Mouse (Mus musculus): ENCODE measurements around the gene Iqca.
A peak's percentile ranks its signal among the peaks of the same experiment; 100 is the strongest.

Gene Iqca

GRCm38 (mm10) chr1:90153099-90153744 lies at the start of gene Iqca:
Iqca (minus strand) TSS chr1:90153401.
- DNase-seq = peak in 1 of 2 experiments; percentile 5

GRCm38 (mm10) chr1:90202207-90202978 lies 49.2 kb upstream of the Iqca start:
- peak; percentile 77 for DNase-seq

GRCm38 (mm10) chr1:90201655-90202054 lies 48.5 kb upstream of the Iqca start:
- no peak for DNase-seq

DNA sequence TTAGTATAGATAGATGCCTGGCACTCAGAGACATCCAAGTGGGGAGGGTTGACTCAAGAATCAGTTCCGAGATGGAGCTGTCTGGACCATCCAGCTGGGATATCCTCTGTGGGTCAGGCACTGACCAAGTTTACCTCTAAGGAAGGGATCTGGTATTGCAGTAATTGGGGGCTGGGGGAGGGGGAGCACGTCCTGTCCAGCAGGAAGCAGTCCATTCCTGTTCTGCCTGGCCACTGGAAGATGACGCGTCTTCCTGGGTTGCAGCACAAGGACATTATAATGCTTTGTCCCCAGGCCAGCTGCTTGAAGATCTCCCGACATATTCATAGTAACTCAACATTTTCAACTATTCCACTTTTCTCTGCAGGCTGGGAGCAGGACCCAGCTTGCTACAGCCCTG lies 48.0 kb upstream of the Iqca start:
- DNase-seq = no peak

DNA sequence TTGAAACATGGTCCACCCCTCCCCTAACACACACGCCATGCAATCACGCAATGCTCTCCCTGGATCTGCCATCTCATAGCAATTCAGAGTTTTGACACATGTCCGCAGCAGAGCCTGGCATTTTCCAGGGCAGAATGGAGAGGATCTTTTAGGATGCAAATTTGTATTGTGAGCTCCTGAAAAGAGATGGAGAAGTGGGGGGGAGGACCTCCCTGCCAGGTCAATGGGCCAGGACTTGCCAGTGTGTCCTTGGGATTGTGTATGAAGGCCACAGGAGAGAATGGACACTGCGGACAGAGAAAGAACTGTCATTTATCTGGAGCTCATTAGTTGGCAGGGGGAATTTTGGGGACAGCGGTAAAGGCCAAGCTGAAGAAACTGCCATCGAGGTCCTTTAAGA lies 35.8 kb upstream of the Iqca start:
- DNase-seq = no peak

DNA sequence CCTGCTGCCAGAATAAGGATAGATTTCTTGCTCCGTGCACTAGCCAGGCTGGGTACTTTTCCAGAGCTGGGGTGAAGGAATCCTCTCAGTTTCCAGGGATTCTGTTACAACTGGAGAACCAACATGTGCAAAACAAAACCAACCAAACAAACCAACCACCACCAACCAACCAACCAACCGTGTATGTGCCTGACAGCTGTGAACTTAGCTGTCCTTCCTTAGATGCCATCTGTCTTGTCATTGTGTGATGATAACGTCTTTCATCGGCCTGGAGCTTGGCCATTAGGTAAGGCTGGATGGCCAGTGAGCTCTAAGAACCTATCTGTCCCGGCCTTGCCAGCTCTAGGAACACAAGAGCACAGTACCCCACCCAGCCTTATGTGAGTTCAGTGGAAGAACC lies 33.7 kb upstream of the Iqca start:
- DNase-seq = no peak

- DNase-seq = no peak
Observed at GRCm38 (mm10) chr1:90186173-90186572, 33.0 kb upstream of the Iqca start.

DNA sequence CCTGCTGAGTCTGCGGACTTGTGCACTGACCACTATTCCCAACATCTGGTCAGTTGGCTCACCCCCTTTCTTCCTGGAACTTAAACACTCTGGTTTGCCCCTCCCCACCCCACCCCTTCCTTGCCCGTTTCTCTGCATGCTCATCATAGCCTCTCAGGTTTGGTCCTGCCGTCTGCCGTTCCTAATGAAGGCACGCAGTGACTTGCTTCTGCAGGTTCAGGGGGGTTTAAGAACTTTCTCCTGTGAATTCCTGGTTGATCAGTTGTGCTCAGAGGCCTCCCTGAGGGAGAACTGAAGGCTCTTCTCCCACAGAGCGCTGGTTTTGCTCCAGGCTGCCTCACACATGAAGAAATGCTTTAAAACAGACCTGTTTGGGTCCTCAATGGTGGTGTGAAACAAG lies 30.4 kb upstream of the Iqca start:
- DNase-seq = no peak

DNA sequence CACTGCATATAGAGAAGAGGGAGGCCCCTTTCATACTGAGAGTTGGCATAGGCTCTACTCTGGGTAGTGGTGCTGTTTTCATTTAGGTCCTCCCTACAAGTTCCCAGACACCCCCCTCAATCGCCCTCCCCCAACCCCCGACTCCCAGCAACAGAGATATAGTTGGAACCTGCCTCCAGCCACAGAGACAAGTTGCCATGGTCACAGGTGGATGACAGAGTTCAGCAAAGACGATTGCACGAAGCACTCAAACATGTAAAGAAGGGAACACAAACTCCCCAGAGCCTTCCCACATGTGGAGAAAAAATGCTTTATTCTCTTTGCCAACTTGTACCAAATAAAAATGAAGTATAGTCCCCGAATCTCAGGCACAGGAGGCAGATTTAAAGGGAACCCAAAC lies 29.3 kb upstream of the Iqca start:
- no peak for DNase-seq

- no peak for DNase-seq
Observed at GRCm38 (mm10) chr1:90180966-90181699, 27.9 kb upstream of the Iqca start.

- no peak for DNase-seq
Observed at GRCm38 (mm10) chr1:90180479-90180878, 27.3 kb upstream of the Iqca start.

DNA sequence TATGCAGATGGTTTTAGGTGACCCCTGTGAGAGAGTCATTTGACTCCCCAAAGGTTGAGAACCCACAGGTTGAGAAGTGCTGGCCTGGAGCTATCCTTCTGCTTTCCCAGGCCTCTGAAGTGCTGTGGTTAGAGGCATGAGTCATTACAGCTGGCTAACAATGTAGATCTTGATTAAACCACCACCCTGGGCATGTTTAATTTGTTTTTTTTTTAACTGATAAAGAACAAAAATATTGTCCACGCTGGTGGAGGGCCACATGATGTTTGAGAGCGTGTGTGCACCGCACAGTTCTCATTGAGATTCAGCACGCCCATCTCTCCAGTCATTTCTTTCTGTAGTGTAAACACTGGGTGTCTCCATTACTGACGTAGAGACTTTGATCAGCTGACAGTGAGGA lies 24.8 kb upstream of the Iqca start:
- no peak for DNase-seq

GRCm38 (mm10) chr1:90177565-90177964 lies 24.4 kb upstream of the Iqca start:
- DNase-seq = no peak

DNA sequence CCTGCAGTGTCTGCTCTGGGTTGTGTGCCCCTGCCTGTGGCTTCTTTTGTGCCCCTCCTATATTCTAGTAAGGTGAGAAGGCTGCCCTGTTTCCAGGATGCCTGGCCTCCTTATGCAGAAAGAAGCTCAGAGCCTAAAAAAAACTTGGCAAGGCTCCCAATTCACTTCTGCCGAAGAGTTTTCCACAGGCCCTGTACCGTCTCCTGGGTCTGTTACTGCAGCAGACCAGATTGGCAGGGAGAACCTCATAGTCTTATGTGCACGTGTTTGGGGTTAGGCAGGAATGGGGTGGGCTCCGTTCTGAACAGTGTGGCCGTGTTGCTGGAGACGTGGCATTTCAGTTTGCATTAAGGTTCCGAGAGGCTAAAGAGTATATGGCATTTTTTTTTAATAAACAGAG lies 23.0 kb upstream of the Iqca start:
- DNase-seq = no peak

GRCm38 (mm10) chr1:90174338-90174737 lies 21.1 kb upstream of the Iqca start:
- DNase-seq = no peak

GRCm38 (mm10) chr1:90164319-90164718 lies 11.1 kb upstream of the Iqca start:
- DNase-seq = no peak

DNA sequence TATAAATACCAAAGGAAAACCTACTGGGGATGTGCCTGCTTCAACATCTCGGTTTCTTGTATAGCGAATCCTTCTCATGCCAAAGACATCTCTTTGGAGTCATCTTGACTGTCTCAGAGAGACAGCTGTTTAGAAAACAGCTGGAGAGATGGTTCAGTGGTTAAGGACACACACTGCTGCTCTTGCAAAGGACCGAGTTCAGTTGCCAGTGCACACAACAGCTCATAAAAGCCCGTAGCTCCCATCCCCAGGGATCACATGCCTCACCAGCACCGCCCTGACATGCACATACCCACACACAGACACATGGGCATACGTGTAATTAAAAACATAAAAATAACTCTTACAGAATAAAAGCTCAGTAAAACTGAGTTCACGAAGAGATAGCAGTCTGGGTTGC lies 10.0 kb upstream of the Iqca start:
- DNase-seq = no peak

DNA sequence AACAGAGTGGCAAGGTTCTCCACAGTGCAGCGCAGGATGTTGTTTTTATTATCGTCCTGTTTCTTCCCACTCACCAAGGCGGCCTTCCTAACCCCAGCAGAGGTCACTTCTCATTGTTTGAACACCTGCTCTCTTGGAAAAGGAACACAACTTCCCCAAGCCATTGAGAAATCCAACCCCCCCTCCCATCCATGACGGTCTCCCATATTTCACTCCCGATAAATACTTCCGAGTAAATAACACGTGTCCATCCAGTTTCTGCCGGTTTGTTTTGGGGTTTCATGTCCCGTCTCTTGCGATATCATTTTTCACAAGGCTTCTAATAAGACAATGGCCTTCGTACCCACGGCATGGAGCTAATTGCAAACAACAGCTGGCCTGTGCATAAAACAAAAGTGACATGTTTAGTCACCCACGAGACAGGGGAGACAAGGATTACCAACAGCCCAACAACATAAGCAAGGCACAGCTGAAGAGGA lies 9.2 kb upstream of the Iqca start:
- DNase-seq = no peak

DNA sequence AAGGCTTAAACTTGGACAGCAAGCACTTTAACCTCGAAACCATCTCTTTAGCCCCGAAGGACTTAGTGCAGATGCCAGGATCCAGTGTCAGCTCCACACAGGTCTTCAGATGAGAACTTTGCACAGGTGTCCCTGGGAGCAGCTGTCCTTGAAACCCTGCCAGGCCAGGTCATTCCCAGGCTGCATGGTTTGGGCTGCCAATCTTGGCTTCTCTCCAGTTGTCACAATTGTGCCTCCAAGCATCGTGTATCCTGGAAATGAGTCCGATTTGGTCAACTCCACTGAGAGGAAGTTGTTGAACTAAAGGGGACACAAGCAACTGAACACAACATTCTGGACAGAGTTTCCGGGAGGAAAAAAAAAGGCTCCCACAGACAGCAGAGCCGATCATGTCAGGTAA lies 8.4 kb upstream of the Iqca start:
- no peak for DNase-seq

GRCm38 (mm10) chr1:90159927-90160326 lies 6.7 kb upstream of the Iqca start:
- DNase-seq = no peak

DNA sequence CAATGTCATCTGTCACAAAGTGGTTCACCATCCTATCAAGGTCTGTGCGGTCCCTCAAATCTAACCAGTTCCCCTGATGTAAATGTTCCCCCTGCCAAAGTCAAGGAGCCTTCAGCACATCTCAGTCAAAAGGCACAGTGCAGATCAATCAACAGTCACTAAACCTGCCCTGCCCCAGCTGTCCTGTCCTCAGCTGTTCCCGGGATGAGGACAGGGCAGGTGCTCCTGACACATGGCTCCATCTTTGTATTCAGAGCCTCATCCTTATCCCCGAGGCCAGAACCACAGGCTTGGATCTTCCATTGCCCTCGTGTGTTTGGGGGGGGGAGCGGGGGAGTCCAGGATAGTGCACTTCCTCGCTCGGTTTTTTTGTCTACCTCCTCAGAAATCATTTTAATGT lies 3.4 kb upstream of the Iqca start:
- DNase-seq = no peak

GRCm38 (mm10) chr1:90153787-90154186 lies 586 bp upstream of the Iqca start:
- DNase-seq = no peak

DNA sequence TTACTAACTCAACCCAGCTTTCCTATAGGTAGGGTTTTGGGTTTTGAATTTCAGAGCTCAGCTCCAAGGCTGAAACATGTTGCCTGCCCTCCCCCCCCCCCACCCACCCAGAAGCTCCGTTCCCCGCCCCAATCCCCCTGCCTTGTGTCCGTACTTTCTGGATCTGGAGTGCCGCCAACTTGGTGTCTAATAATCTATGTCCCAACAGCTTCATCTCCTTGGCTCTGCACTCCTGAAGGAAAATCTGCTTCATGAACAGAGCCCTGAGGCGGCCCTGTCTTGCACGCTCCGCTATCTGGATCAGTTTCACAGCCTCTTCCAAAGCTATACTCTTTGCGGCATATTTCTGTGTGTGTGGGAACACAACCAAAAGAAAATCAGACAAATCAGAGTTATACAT lies 13.5 kb downstream of the Iqca start:
- no peak for DNase-seq

DNA sequence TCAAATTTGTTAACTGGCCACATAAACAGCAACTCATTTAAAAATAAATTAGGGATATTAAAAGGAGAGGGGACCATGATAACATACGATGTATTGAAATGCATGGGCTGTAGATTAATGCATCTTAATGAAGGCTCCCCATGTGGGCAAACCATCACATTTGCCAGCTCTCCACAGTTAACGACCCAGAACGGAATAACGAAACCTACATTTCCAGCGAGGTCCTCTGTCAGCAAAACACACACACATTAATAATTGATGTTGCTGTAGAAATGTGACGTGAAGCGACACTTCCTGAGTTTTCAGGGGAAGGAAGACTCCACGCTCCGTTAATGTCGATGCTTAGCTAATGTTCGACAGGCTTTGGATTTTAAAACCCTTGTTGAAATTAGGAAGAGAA lies 20.8 kb downstream of the Iqca start:
- DNase-seq = no peak

Data from cerebellum, adult 18-20 months (tissue).